Mouse (Mus musculus) forebrain, embryonic 16.5 days (tissue): ENCODE measurements at regions not wholly inside any gene's neighbourhood (a gene's known extent, or its start where the extent isn't known, plus 50 kb on each side); places are given as distances from the start of the nearest gene placed in this dataset.

Experiments
- ATAC-seq: fragments of 200-750 bp; cut with Nextera tagmentation; 2 replicates; pipeline ENCODE4 v1.8.0; 2017; ENCODE audit warnings: mild to moderate bottlenecking, moderate library complexity
- H3K27ac ChIP-seq: fragments of 300-500 bp; sonication (generic); 2 replicates; pipeline ENCODE4 v1.5.1; 2014; ENCODE audit warnings: low read length, control low read depth
- H3K27me3 ChIP-seq: fragments of 300-500 bp; sonication (generic); replicated peaks from 2 replicates; pipeline ENCODE4 v1.6.1; 2014; ENCODE audit warnings: low read length; ENCODE audit not compliant: control insufficient read depth, insufficient read depth
- H3K36me3 ChIP-seq: fragments of 300-500 bp; sonication (generic); 2 replicates; pipeline ENCODE4 v1.6.1; 2014; ENCODE audit not compliant: control insufficient read depth, insufficient read depth
- H3K4me1 ChIP-seq: fragments of 300-500 bp; sonication (generic); replicated peaks from 2 replicates; pipeline ENCODE4 v1.6.1; 2014; ENCODE audit warnings: low read length; ENCODE audit not compliant: control insufficient read depth, insufficient read depth
- H3K4me2 ChIP-seq: fragments of 300-500 bp; sonication (generic); 2 replicates; pipeline ENCODE4 v1.6.1; 2014; ENCODE audit warnings: mild to moderate bottlenecking, low read length, control low read depth
- H3K4me3 ChIP-seq: fragments of 300-500 bp; sonication (generic); replicated peaks from 2 replicates; pipeline ENCODE4 v1.5.1; 2014; ENCODE audit warnings: mild to moderate bottlenecking, low read length, control low read depth
- H3K9ac ChIP-seq: fragments of 300-500 bp; sonication (generic); replicated peaks from 2 replicates; pipeline ENCODE4 v1.6.1; 2014; ENCODE audit warnings: low read depth, low read length, control low read depth
- H3K9me3 ChIP-seq: fragments of 300-500 bp; sonication (generic); 2 replicates; pipeline ENCODE4 v1.6.1; 2016; ENCODE audit warnings: low read length; ENCODE audit not compliant: control insufficient read depth
- WGBS: fragments of 180-500 bp; shearing (Covaris S2); extraction: QIAGEN DNeasy Blood & Tissue Kit; methylation state at CpG from one replicate; pipeline ENCODE4 v1.1.7; 2014; 5-methylcytosine and 5-hydroxymethylcytosine counted together

- Histone ChIP-seq H3K27ac (no peak overlapping the region), H3K4me3 (no peak overlapping the region), H3K36me3 (no peaks in the 10 kb centered on the region), H3K4me1 (peaks cover 21% of the 10 kb centered on the region), H3K27me3 (peaks cover 24% of the 10 kb centered on the region; the same call in 1 of the 2 replicates), H3K9me3 (no peaks in the 10 kb centered on the region), H3K4me2 (no peak overlapping the region), H3K9ac (no peak overlapping the region)
- 2% methylated on average over 11 of the region's 11 CpGs for WGBS
- peak; percentile 73 for ATAC-seq
Observed at GRCm38 (mm10) chr2:74066652-74067051, 155.5 kb upstream of the Atp5g3 start.

- H3K4me3 ChIP-seq = peak overlapping the region; percentile 35; the same call in 1 of the 2 replicates
- no peak overlapping the region for H3K9ac ChIP-seq
- H3K4me2 ChIP-seq = peak overlapping the region; percentile 58
- H3K36me3 ChIP-seq = no peaks in the 10 kb centered on the region
- WGBS = 30% methylated on average over 9 of the region's 9 CpGs
- no peak overlapping the region for H3K27ac ChIP-seq
- no peaks in the 10 kb centered on the region for H3K9me3 ChIP-seq
- H3K27me3 ChIP-seq = peaks cover 22% of the 10 kb centered on the region; the same call in 1 of the 2 replicates
- H3K4me1 ChIP-seq = peaks cover 21% of the 10 kb centered on the region
- ATAC-seq = peak; percentile 18
Observed at GRCm38 (mm10) chr2:74064369-74064768, 153.2 kb upstream of the Atp5g3 start.

GRCm38 (mm10) chr2:74063777-74064176 lies 152.7 kb upstream of the Atp5g3 start:
- ATAC-seq = peak; percentile 94
- Histone ChIP-seq H3K36me3 (no peaks in the 10 kb centered on the region), H3K27ac (no peak overlapping the region), H3K27me3 (peaks cover 22% of the 10 kb centered on the region; the same call in 1 of the 2 replicates), H3K9me3 (no peaks in the 10 kb centered on the region), H3K9ac (peak overlapping the region; percentile 52; the same call in 1 of the 2 replicates), H3K4me1 (peaks cover 21% of the 10 kb centered on the region), H3K4me2 (peak overlapping the region; percentile 58), H3K4me3 (peak overlapping the region; percentile 35)
- WGBS = 18% methylated on average over 15 of the region's 15 CpGs

GRCm38 (mm10) chr2:74063302-74063701 lies 152.2 kb upstream of the Atp5g3 start:
- peaks cover 22% of the 10 kb centered on the region; the same call in 1 of the 2 replicates for H3K27me3 ChIP-seq
- H3K36me3 ChIP-seq = no peaks in the 10 kb centered on the region
- no peak overlapping the region for H3K27ac ChIP-seq
- no peak overlapping the region; the same call in 1 of the 2 replicates for H3K4me3 ChIP-seq
- WGBS = 39% methylated on average over 4 of the region's 4 CpGs
- H3K9me3 ChIP-seq = no peaks in the 10 kb centered on the region
- H3K4me1 ChIP-seq = peaks cover 21% of the 10 kb centered on the region
- no peak for ATAC-seq
- peak overlapping the region; percentile 58 for H3K4me2 ChIP-seq
- no peak overlapping the region; the same call in 1 of the 2 replicates for H3K9ac ChIP-seq

- H3K9me3 ChIP-seq = no peaks in the 10 kb centered on the region
- no peak overlapping the region for H3K27ac ChIP-seq
- no peak overlapping the region for H3K4me3 ChIP-seq
- no peaks in the 10 kb centered on the region for H3K36me3 ChIP-seq
- ATAC-seq = no peak
- H3K9ac ChIP-seq = no peak overlapping the region
- H3K4me1 ChIP-seq = no peaks in the 10 kb centered on the region
- H3K4me2 ChIP-seq = no peak overlapping the region
- H3K27me3 ChIP-seq = no peaks in the 10 kb centered on the region
- 81% methylated on average over 6 of the region's 6 CpGs for WGBS
Observed at GRCm38 (mm10) chr2:74042430-74042829, 131.3 kb upstream of the Atp5g3 start.

- 0 out of 2 replicates have a peak, but pooled peaks cover 2% of the 10 kb centered on the region for H3K27me3 ChIP-seq
- ATAC-seq = no peak
- no peaks in the 10 kb centered on the region for H3K9me3 ChIP-seq
- no peak overlapping the region for H3K4me2 ChIP-seq
- H3K9ac ChIP-seq = no peak overlapping the region
- 47% methylated on average over 6 of the region's 6 CpGs for WGBS
- no peaks in the 10 kb centered on the region for H3K4me1 ChIP-seq
- H3K36me3 ChIP-seq = no peaks in the 10 kb centered on the region
- H3K27ac ChIP-seq = no peak overlapping the region
- no peak overlapping the region for H3K4me3 ChIP-seq
Observed at GRCm38 (mm10) chr2:74039580-74039979, 128.5 kb upstream of the Atp5g3 start.

- no peak overlapping the region for H3K9ac ChIP-seq
- ATAC-seq = no peak
- no peaks in the 10 kb centered on the region for H3K9me3 ChIP-seq
- H3K4me3 ChIP-seq = no peak overlapping the region
- no peaks in the 10 kb centered on the region for H3K4me1 ChIP-seq
- 88% methylated on average over 9 of the region's 9 CpGs for WGBS
- H3K27ac ChIP-seq = no peak overlapping the region
- no peak overlapping the region for H3K4me2 ChIP-seq
- 0 out of 2 replicates have a peak, but pooled peaks cover 2% of the 10 kb centered on the region for H3K27me3 ChIP-seq
- H3K36me3 ChIP-seq = no peaks in the 10 kb centered on the region
Observed at GRCm38 (mm10) chr2:74036043-74036442, 124.9 kb upstream of the Atp5g3 start.

- peaks cover 6% of the 10 kb centered on the region for H3K4me1 ChIP-seq
- no peak overlapping the region for H3K27ac ChIP-seq
- H3K36me3 ChIP-seq = no peaks in the 10 kb centered on the region
- ATAC-seq = no peak
- no peak overlapping the region for H3K4me3 ChIP-seq
- 62% methylated on average over 11 of the region's 11 CpGs for WGBS
- H3K9ac ChIP-seq = no peak overlapping the region
- H3K4me2 ChIP-seq = no peak overlapping the region
- 0 out of 2 replicates have a peak, but pooled peaks cover 2% of the 10 kb centered on the region for H3K9me3 ChIP-seq
- H3K27me3 ChIP-seq = peaks cover 5% of the 10 kb centered on the region; the same call in 1 of the 2 replicates
Observed at GRCm38 (mm10) chr2:74032177-74033021, 121.3 kb upstream of the Atp5g3 start.

- Histone ChIP-seq H3K9ac (no peak overlapping the region), H3K36me3 (no peaks in the 10 kb centered on the region), H3K27me3 (peaks cover 3% of the 10 kb centered on the region; the same call in 1 of the 2 replicates), H3K27ac (no peak overlapping the region), H3K9me3 (0 out of 2 replicates have a peak, but pooled peaks cover 2% of the 10 kb centered on the region), H3K4me1 (peaks cover 7% of the 10 kb centered on the region), H3K4me2 (no peak overlapping the region), H3K4me3 (no peak overlapping the region)
- no peak for ATAC-seq
- 91% methylated on average over 9 of the region's 9 CpGs for WGBS
Observed at GRCm38 (mm10) chr2:74029938-74030337, 118.8 kb upstream of the Atp5g3 start.
